Mouse (Mus musculus) limb, embryonic 14.5 days (tissue): Measurements from ENCODE around the gene Nav2. TPM values are rescaled to one million over a fixed set of nuclear protein-coding genes. Genes with fewer than 3 reads are reported as not detected.

ENCODE experiments used
- ATAC-seq: fragments of 200-750 bp; cut with Nextera tagmentation; 2 replicates; pipeline ENCODE4 v1.8.0; 2017; ENCODE audit warnings: low read depth, moderate number of reproducible peaks, moderate TSS enrichment; ENCODE audit not compliant: low FRiP score
- DNase-seq: peaks from one replicate; pipeline ENCODE4 v3.0.0-alpha.2; 2015; ENCODE audit warnings: low spot score
- H3K27ac ChIP-seq: fragments of 300-500 bp; sonication (generic); replicated peaks from 2 replicates; pipeline ENCODE4 v1.5.1; 2014; ENCODE audit warnings: low read depth, mild to moderate bottlenecking, low read length, moderate library complexity, mixed read lengths
- H3K27me3 ChIP-seq: fragments of 300-500 bp; sonication (generic); 2 replicates; pipeline ENCODE4 v1.6.1; 2014; ENCODE audit warnings: low read length, mixed read lengths; ENCODE audit not compliant: control insufficient read depth, insufficient read depth
- H3K36me3 ChIP-seq: fragments of 300-500 bp; sonication (generic); 2 replicates; pipeline ENCODE4 v1.6.1; 2014; ENCODE audit warnings: mild to moderate bottlenecking, low read length, moderate library complexity, mixed read lengths; ENCODE audit not compliant: control insufficient read depth, insufficient read depth
- H3K4me1 ChIP-seq: fragments of 300-500 bp; sonication (generic); 2 replicates; pipeline ENCODE4 v1.6.1; 2014; ENCODE audit warnings: antibody characterized with exemption, low read length, mixed read lengths; ENCODE audit not compliant: control insufficient read depth, insufficient read depth
- H3K4me2 ChIP-seq: fragments of 300-500 bp; sonication (generic); replicated peaks from 2 replicates; pipeline ENCODE4 v1.6.1; 2014; ENCODE audit warnings: low read depth, mild to moderate bottlenecking, low read length, moderate library complexity; ENCODE audit not compliant: severe bottlenecking
- H3K4me3 ChIP-seq: fragments of 300-500 bp; sonication (generic); replicated peaks from 2 replicates; pipeline ENCODE4 v1.5.1; 2014; ENCODE audit warnings: low read length
- H3K9ac ChIP-seq: fragments of 300-500 bp; sonication (generic); 2 replicates; pipeline ENCODE4 v1.6.1; 2014; ENCODE audit warnings: mild to moderate bottlenecking, low read depth, low read length, moderate library complexity; ENCODE audit not compliant: severe bottlenecking
- H3K9me3 ChIP-seq: fragments of 300-500 bp; sonication (generic); 2 replicates; pipeline ENCODE4 v1.6.1; 2016; ENCODE audit warnings: low read length; ENCODE audit not compliant: control insufficient read depth
- POLR2A ChIP-seq: fragments of 200-500 bp; IDR thresholded peaks from 2 replicates; pipeline ENCODE4 v1.8.0; 2012; ENCODE audit warnings: inconsistent platforms, mild to moderate bottlenecking, moderate library complexity, borderline replicate concordance; ENCODE audit not compliant: insufficient read depth, insufficient read length; ENCODE audit errors: extremely low read depth
- WGBS: fragments of 180-500 bp; shearing (Covaris S2); extraction: QIAGEN DNeasy Blood & Tissue Kit; methylation state at CpG from one replicate; pipeline ENCODE4 v1.1.7; 2014; 5-methylcytosine and 5-hydroxymethylcytosine counted together
- polyA plus RNA-seq, 2 experiments: library from polyadenylated mRNA; depleted of rRNA in 1 of 2; stranded (reverse) in 1 of 2; unstranded in 1 of 2; fragments of >200 nt; fragmentation: Nextera tagmentation in 1 of 2; extraction: Ambion mirVana in 1 of 2; gene quantifications; 2 replicates each; pipeline versions ENCODE4 v1.2.1 to v1.2.3; 2012 to 2014

Gene Nav2
- polyA plus RNA-seq, 2 experiments, result 15.8 to 16.8 TPM

DNA sequence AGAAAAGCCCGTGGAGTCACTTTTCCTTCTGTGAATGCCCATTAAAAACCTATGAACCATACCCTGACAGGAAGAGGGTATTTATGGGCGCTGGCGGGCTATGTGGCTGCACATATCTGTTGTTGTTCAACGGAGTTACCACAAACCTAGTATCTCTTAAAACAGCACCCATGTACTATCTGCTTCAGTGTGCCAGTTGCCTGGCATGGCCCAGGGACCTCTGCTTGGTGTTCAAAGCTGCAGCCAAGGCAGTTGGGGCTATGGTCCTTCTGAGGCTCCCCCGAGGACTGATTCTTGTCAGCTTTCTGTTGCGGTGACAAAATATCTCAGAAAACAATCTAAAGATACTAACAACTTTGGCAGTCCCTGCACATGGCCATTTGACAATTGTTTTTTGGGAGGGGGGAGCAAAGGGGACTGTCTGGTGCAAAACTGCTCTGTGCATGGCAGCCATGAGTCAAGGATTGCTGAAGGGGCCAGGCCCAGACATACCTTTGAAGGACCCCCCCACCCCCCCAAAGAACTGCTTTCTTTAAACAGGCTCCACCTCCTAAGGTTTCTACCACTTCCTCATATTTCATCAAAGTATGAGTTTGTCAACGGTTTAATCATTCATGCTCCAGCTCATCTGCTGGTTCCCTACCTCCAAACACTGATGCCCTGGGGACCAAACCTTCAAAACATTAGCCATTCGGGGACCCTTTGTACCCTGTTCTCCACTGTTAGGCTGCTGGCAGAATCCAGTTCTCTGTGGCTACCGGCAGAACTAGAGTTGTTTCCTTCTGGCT is 43.7 kb upstream of the Nav2 start:
- H3K9me3 ChIP-seq, result no peaks in the 10 kb centered on the region
- DNase-seq (no peak), ATAC-seq (no peak)
- no peaks in the 10 kb centered on the region for H3K27me3 ChIP-seq
- 86% methylated on average over 9 of the region's 9 CpGs for WGBS
- H3K9ac ChIP-seq, result no peak overlapping the region
- peaks cover 42% of the 10 kb centered on the region for H3K36me3 ChIP-seq
- H3K4me1 ChIP-seq, result no peaks in the 10 kb centered on the region
- no peak overlapping the region for H3K4me2 ChIP-seq
- no peak overlapping the region for H3K27ac ChIP-seq
- H3K4me3 ChIP-seq, result no peak overlapping the region
- no peak for TF ChIP-seq POLR2A

DNA sequence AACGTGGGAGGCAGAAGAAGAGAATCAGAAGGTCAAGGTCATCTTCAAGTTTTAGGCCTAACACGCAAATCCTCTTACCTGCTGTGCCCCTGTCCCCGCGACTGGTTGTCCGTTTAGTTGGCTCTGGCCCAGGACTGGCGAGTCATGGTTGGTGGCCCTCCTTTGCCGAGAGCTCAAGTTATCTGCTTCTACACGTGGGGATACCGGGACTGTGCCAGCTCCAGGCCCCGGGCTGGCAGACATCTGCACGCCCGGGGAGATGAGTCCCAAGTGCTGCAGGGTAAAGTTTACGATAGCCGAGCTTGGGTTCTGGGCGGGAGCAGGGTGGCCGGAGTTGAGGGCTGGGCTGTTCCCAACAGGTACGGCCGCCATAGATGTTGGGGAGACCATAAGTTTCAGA is 40.9 kb upstream of the Nav2 start:
- no peak for ATAC-seq
- peaks cover 69% of the 10 kb centered on the region for H3K36me3 ChIP-seq

DNA sequence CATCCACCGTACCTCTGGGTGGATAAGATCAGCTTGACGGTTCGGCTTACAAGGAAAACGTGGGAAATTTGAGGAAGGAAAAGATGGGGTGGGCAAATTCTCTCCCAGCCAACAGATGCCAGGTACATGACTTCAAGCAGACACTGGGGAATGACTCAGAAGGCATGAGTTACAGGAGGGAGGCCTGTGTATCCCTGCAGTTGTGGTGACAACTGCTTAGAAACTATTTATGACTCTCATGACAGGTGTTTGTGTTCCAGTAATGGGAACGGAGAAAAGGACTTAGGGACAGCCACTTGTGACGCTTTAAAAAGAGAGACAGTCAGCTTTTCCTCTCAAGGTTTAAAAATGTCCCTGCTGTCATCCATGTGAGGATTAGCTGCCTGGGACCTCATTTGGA is 38.4 kb upstream of the Nav2 start:
- WGBS, result 82% methylated on average over 6 of the region's 6 CpGs
- no peaks in the 10 kb centered on the region for H3K9me3 ChIP-seq

More for the DNA sequence above, 40.9 kb upstream of the Nav2 start:
- no peak overlapping the region for H3K9ac ChIP-seq
- H3K27ac ChIP-seq, result no peak overlapping the region
- no peak for TF ChIP-seq POLR2A
- H3K4me2 ChIP-seq, result no peak overlapping the region
- no peaks in the 10 kb centered on the region for H3K9me3 ChIP-seq
- no peaks in the 10 kb centered on the region for H3K27me3 ChIP-seq
- WGBS, result 93% methylated on average over 18 of the region's 18 CpGs
- H3K4me3 ChIP-seq, result no peak overlapping the region
- H3K4me1 ChIP-seq, result no peaks in the 10 kb centered on the region
- no peak for DNase-seq

DNA sequence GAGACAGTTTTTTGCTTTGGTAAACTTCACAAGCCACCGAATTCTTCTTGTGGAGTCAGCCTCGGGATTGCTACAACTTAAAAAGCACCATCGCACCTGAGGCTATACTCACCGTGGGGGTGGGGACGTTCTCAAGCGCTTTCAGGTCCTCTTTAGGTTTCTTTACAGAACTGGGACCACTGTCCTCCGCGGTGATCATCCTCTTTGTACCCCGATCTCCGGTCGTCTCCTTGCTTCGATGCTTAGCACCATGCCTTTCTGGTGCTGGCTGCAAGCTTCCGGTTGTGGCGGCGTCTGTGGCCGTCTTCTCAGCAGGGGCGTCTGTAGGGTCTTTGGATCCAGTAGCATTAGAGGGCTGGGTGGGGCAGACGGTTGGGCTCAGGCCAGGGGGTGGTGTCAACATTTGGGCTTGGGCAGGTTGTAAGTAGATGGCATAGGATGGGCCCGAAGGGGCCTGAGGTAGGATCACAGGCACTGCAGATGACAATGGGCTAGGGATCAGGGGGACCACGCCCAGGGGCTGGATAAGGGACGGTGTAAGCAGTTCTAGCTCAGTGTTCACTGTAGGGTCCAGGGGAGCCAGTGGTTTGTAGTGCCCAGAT is 37.8 kb upstream of the Nav2 start:
- Histone ChIP-seq H3K9ac (no peak overlapping the region), H3K27me3 (no peaks in the 10 kb centered on the region), H3K4me1 (no peaks in the 10 kb centered on the region), H3K9me3 (no peaks in the 10 kb centered on the region), H3K27ac (no peak overlapping the region), H3K4me3 (no peak overlapping the region), H3K36me3 (peaks cover 94% of the 10 kb centered on the region), H3K4me2 (no peak overlapping the region)
- WGBS, result 93% methylated on average over 21 of the region's 21 CpGs
- DNase-seq (no peak), ATAC-seq (no peak)
- TF ChIP-seq POLR2A, result no peak

More for the DNA sequence above, 38.4 kb upstream of the Nav2 start:
- no peak overlapping the region for H3K4me3 ChIP-seq
- no peak overlapping the region for H3K27ac ChIP-seq
- H3K9ac ChIP-seq, result no peak overlapping the region
- DNase-seq (no peak), ATAC-seq (no peak; the same call in 1 of the 2 replicates)
- no peaks in the 10 kb centered on the region for H3K4me1 ChIP-seq
- no peak overlapping the region for H3K4me2 ChIP-seq
- TF ChIP-seq POLR2A, result no peak
- peaks cover 94% of the 10 kb centered on the region for H3K36me3 ChIP-seq
- no peaks in the 10 kb centered on the region for H3K27me3 ChIP-seq

DNA sequence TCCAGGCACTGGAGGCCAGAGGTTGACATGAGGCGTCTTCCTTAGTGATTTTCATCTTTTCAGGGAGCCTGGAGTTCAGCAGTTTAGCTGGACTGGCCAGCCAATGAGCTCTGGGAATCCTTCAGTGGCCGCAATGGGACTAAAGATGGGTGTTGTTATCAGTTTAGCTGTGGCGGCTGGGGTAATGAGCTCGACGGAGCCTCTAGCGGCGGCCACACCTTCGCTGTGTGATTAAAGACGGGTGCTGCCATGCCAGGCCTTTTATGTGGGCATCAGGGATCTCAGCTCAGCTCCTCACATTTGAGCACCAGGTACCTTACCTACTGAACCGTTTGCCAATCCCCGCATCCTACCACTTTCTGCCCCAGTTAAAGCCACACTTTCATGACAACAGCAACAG is 37.2 kb upstream of the Nav2 start:
- H3K36me3 ChIP-seq, result peaks cover 94% of the 10 kb centered on the region
- ATAC-seq, result no peak
- H3K4me2 ChIP-seq, result no peak overlapping the region
- no peak overlapping the region for H3K27ac ChIP-seq
- no peak for TF ChIP-seq POLR2A
- no peak for DNase-seq
- H3K4me3 ChIP-seq, result no peak overlapping the region
- WGBS, result 91% methylated on average over 11 of the region's 11 CpGs
- no peaks in the 10 kb centered on the region for H3K9me3 ChIP-seq
- no peaks in the 10 kb centered on the region for H3K4me1 ChIP-seq
- no peaks in the 10 kb centered on the region for H3K27me3 ChIP-seq
- H3K9ac ChIP-seq, result no peak overlapping the region
